Mouse (Mus musculus) testis, adult 2 months (tissue): ENCODE results near the gene Hspb7.

Experiments
- CTCF ChIP-seq: fragments of 200-500 bp; IDR thresholded peaks from 2 replicates; pipeline ENCODE4 v1.5.1; 2012; ENCODE audit warnings: low read depth, mild to moderate bottlenecking, inconsistent platforms, low read length, moderate library complexity; ENCODE audit not compliant: control insufficient read depth, insufficient read depth, insufficient replicate concordance
- POLR2A ChIP-seq: fragments of 200-500 bp; IDR thresholded peaks from 2 replicates; pipeline ENCODE4 v1.6.1; 2012; ENCODE audit warnings: low read depth, mild to moderate bottlenecking, inconsistent platforms, low read length, moderate library complexity; ENCODE audit not compliant: control insufficient read depth

GRCm38 (mm10) chr4:141397861-141398260 lies 22.7 kb upstream of the Hspb7 start:
- TF ChIP-seq POLR2A (no peak), CTCF (no peak)
